Mouse (Mus musculus) ES-E14 (cell line): Measurements from ENCODE around the gene Sstr3. TPM values are rescaled to one million over a fixed set of nuclear protein-coding genes. Genes with fewer than 3 reads are reported as not detected.

Experiments used
- DNase-seq: peaks from one replicate; pipeline ENCODE4 v3.0.0-alpha.2; 2013; ENCODE audit warnings: low read depth, low spot score
- H3K27ac ChIP-seq: 2 replicates; pipeline ENCODE4 v1.5.1; 2012; ENCODE audit warnings: low read depth, mild to moderate bottlenecking, low read length, moderate library complexity, mixed read lengths; ENCODE audit not compliant: poor library complexity, insufficient read depth, severe bottlenecking
- H3K36me3 ChIP-seq: 2 replicates; pipeline ENCODE4 v1.6.1; 2012; ENCODE audit warnings: mild to moderate bottlenecking, low read length, moderate library complexity, mixed read lengths; ENCODE audit not compliant: control insufficient read depth, poor library complexity, insufficient read depth, severe bottlenecking
- H3K4me1 ChIP-seq, 2 experiments: fragments of 150-350 bp in 1 of 2; sonication (generic) in 1 of 2; 2 replicates each; pipeline ENCODE4 v1.6.1; 2012; ENCODE audit warnings: low read length in 2 of 2, mild to moderate bottlenecking in 1 of 2, mixed read lengths in 1 of 2; ENCODE audit not compliant: control insufficient read depth in 2 of 2, insufficient read depth in 2 of 2, poor library complexity in 1 of 2
- H3K4me3 ChIP-seq, 2 experiments: fragments of 150-350 bp in 1 of 2; sonication (generic) in 1 of 2; 2 replicates each; pipeline ENCODE4 v1.5.1; 2012; ENCODE audit warnings: low read length in 2 of 2, low read depth in 1 of 2, mild to moderate bottlenecking in 1 of 2, mixed read lengths in 1 of 2; ENCODE audit not compliant: insufficient read depth in 1 of 2, poor library complexity in 1 of 2, severe bottlenecking in 1 of 2
- H3K9ac ChIP-seq: 2 replicates; pipeline ENCODE4 v1.6.1; 2012; ENCODE audit warnings: low read depth, mild to moderate bottlenecking, low read length, mixed read lengths; ENCODE audit not compliant: poor library complexity, insufficient read depth, severe bottlenecking
- H3K9me3 ChIP-seq: fragments of 150-350 bp; sonication (generic); 2 replicates; pipeline ENCODE4 v1.6.1; 2012; ENCODE audit warnings: low read depth, mild to moderate bottlenecking, low read length; ENCODE audit not compliant: control insufficient read depth, insufficient read depth
- CHD2 ChIP-seq: IDR thresholded peaks from 2 replicates; pipeline ENCODE4 v1.6.1; 2014; ENCODE audit warnings: mild to moderate bottlenecking, low read depth, low read length, inconsistent platforms
- HCFC1 ChIP-seq: IDR thresholded peaks from 2 replicates; pipeline ENCODE4 v1.6.1; 2012; ENCODE audit warnings: low read length, inconsistent platforms, borderline replicate concordance; ENCODE audit not compliant: insufficient read depth
- MAFK ChIP-seq: IDR thresholded peaks from 2 replicates; pipeline ENCODE4 v1.6.1; 2014; ENCODE audit warnings: mild to moderate bottlenecking, low read depth, low read length, inconsistent platforms; ENCODE audit not compliant: insufficient read depth
- ZC3H11A ChIP-seq: IDR thresholded peaks from 2 replicates; pipeline ENCODE4 v1.6.1; 2012; ENCODE audit warnings: low read depth, mild to moderate bottlenecking, inconsistent platforms, low read length, borderline replicate concordance
- ZNF384 ChIP-seq: IDR thresholded peaks from 2 replicates; pipeline ENCODE4 v1.6.1; 2012; ENCODE audit warnings: low read depth, low read length, inconsistent platforms
- in situ Hi-C, 2 experiments: fragments of 600-800 bp; cut with MboI; formaldehyde crosslinking; loops; one replicate each; pipeline ENCODE4 v1.15.1; 2025; ENCODE audit warnings: low sequenced_read_pairs in 2 of 2, inconsistent platforms in 1 of 2; ENCODE audit not compliant: unreplicated experiment in 2 of 2
- total RNA-seq: library from RNA; depleted of rRNA; stranded (reverse); fragments of 300-350 nt; gene quantifications from 2 replicates; pipeline ENCODE4 v1.2.3, GENCODE M21; 2012

The Sstr3 gene
- total RNA-seq, 1 experiment = 0.18 TPM

- no peak overlapping the region for H3K4me3 ChIP-seq
- H3K9ac ChIP-seq = no peak overlapping the region
- H3K27ac ChIP-seq = no peak overlapping the region
- no peak for DNase-seq
- no peaks in the 10 kb centered on the region for H3K9me3 ChIP-seq
- no peaks in the 10 kb centered on the region for H3K36me3 ChIP-seq
- in situ Hi-C loops = no loop called here
- H3K4me1 ChIP-seq = no peaks in the 10 kb centered on the region
- no peak for TF ChIP-seq ZNF384
- no peak for TF ChIP-seq HCFC1
- no peak for TF ChIP-seq CHD2
- no peak for TF ChIP-seq ZC3H11A
- TF ChIP-seq MAFK = no peak
These were observed 23.2 kb downstream of the Sstr3 start for GRCm38 (mm10) chr15:78521331-78521730.

- H3K36me3 ChIP-seq = no peaks in the 10 kb centered on the region
- no peak overlapping the region for H3K4me3 ChIP-seq
- DNase-seq = no peak
- H3K27ac ChIP-seq = no peak overlapping the region
- TF ChIP-seq MAFK (no peak), ZNF384 (no peak), ZC3H11A (no peak), HCFC1 (no peak)
- no peak overlapping the region for H3K9ac ChIP-seq
- no peaks in the 10 kb centered on the region for H3K9me3 ChIP-seq
- in situ Hi-C loops = no loop called here
- peaks cover 0 to 2% of the 10 kb centered on the region in 2 experiments; a peak in 1 of 4 replicates for H3K4me1 ChIP-seq
These were observed 24.3 kb downstream of the Sstr3 start for GRCm38 (mm10) chr15:78520112-78520715.

- no peak overlapping the region for H3K4me3 ChIP-seq
- H3K36me3 ChIP-seq = no peaks in the 10 kb centered on the region
- peaks cover 0 to 3% of the 10 kb centered on the region in 2 experiments; a peak in 1 of 4 replicates for H3K4me1 ChIP-seq
- TF ChIP-seq HCFC1 (no peak), ZNF384 (no peak), MAFK (no peak), ZC3H11A (no peak), CHD2 (no peak)
- DNase-seq = no peak
- no peak overlapping the region for H3K27ac ChIP-seq
- no peak overlapping the region for H3K9ac ChIP-seq
- in situ Hi-C loops = no loop called here
- no peaks in the 10 kb centered on the region for H3K9me3 ChIP-seq
These were observed 26.3 kb downstream of the Sstr3 start for GRCm38 (mm10) chr15:78518221-78518620.

GRCm38 (mm10) chr15:78515759-78516158 is 28.7 kb downstream of the Sstr3 start:
- in situ Hi-C loops = no loop called here

More at GRCm38 (mm10) chr15:78515759-78516158, 28.7 kb downstream of the Sstr3 start:
- Histone ChIP-seq H3K36me3 (no peaks in the 10 kb centered on the region), H3K9ac (no peak overlapping the region), H3K4me1 (peaks cover 0 to 3% of the 10 kb centered on the region in 2 experiments; a peak in 1 of 4 replicates), H3K4me3 (no peak overlapping the region), H3K27ac (no peak overlapping the region), H3K9me3 (no peaks in the 10 kb centered on the region)
- TF ChIP-seq HCFC1 (no peak), ZNF384 (no peak), CHD2 (no peak), MAFK (no peak)
- DNase-seq = no peak
